Mouse (Mus musculus): Measurements from ENCODE around the gene Icosl.
"Not testable (repeated sequence)": the region's sequence is repeated elsewhere in the genome, so short reads cannot be mapped to it uniquely, and the experiment has no call there.

The Icosl gene

DNA sequence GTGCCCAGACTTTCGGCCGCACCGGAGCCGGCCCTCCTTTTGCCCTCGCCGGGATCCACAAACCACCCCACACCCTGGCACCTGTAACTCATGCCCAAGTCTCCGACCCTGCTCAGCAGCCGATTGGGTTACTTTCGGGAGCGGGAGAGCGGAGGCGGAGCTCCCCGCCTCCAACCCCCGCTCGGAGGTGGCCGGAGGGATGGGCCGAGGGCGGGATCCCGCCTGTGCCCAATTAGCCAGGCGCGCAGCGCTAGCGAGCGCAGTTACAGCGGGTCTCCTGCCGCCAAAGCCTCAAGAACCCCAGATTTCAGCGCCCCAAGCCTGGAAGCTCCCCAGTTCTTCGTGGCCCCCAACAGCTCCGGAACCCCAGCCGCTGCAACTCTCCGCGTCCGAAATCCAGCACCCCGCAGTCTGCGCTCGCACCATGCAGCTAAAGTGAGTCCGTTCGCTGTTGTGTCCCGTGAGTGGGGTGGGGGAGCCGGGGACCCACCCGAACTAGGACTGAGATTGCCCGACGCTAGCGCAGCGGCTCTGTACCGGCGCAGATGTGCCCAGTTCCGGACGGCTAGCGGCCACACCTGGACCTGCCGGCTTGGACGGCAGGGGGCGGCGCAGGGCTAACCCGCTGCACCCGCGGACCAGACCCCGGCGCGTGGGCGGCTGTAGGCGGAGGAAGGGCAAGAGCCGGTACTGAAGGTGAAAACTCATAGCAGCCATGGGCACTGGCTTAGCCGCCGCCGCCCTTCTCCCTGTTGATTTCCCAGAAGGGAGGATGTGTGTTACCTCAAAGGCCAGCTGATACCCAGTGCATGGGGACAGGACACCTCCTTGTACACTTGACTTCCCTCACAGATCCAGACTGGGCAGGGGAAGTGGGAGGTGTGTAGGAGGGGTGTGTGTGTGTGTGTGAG, at the start of gene Icosl:
Gene Icosl, plus strand, starts transcription at position 202 of the 911 bp plus-strand sequence.
- peak; percentile 68 for DNase-seq

DNA sequence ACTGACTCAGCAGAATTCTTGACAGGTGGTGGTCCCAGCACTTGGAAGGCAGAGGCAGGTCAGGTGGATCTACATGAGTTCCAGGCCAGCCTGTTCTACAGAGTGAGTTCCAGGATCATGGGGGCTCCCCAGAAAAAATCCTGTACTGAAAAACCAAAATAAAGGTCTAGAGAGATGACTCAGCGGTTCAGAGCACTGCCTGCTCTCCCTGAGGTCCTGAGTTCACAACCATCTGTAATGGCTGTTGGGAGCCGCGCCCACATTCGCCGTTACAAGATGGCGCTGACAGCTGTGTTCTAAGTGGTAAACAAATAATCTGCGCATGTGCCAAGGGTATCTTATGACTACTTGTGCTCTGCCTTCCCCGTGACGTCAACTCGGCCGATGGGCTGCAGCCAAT, 49.1 kb upstream of the Icosl start:
- not testable (repeated sequence) for DNase-seq

DNA sequence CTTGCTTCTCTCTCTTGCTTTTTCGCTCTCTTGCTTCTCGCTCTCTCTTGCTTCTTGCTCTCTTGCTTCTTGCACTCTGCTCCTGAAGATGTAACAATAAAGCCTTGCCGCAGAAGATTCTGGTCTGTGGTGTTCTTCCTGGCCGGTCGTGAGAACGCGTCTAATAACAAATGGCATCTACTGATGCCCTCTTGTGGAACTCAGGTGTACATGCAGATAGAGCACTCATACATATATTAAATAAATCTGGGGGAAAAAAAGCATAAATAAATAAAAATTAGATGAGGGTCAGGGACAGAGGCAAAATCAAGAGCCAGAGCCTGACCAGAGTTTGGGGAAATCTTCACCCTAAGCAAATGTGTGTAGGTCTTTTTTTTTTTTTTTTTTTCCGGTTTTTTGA, 43.6 kb upstream of the Icosl start:
- not testable (repeated sequence) for DNase-seq

DNA sequence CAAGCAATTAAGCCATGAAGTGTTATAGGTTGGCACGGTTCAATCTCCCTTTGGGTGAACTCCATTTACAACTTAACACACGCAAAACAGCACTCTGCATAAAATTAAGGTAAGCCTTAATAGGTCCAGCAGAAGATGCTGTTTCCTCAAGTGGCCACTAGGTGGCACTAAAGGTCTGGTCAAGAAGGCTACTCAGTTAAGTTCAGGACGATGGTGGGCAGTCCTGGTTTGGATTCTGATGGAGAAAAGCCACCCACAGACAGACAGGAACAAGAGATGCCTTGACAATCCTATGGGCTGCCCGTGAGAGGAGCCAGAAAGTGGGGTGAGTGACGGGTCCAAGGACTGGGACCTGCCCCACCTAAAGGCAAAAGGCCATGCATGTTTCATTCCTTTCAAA, 41.0 kb upstream of the Icosl start:
- peak; percentile 64 for DNase-seq

DNA sequence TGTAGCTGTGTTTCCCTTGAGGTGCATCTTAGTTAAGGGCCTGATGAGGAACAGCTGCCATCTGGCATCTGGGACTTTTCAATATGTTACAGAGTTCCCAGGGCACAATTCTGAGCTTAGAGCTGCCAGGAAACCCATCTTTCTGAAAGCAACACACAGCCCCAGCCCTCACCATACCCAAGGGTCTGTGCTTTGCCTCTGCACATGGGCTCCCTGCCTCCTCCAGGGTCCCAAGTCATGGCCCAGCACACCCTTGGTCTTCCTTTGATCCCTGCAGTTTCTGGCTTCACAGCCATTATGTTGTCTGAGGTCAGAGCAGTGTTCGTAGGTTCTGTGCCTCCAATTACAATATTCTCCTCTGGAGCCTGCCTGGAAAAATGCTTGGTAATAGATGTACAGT, 40.0 kb upstream of the Icosl start:
- no peak for DNase-seq

- no peak for DNase-seq
Observed at GRCm38 (mm10) chr10:78031987-78032386, 37.1 kb upstream of the Icosl start.

- no peak for DNase-seq
Observed at GRCm38 (mm10) chr10:78037139-78037538, 32.0 kb upstream of the Icosl start.

GRCm38 (mm10) chr10:78041647-78042046, 27.5 kb upstream of the Icosl start, which contains the start of gene Dnmt3l:
Gene Dnmt3l, plus strand, starts transcription at chr10:78041947.
- DNase-seq: no peak

DNA sequence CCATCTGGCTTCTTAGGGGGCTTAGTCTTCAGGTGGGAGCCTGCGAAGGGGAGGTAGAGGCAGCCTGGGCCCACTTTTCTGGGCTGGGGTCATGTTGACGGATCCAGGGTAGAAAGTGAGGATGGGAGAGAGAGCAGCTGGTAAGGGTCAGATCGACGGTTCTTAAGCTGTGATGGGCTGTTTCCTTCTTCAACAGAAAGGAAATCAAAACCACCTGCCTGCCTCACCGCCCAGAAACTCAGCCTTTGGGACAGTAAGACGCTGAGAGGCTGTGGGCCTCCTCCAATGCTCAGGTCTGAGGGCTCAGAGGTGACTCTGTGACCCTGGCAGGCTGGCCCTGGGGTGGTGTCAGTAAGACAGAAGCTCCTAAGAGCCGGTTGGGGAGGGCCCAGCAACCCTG, 27.0 kb upstream of the Icosl start:
- DNase-seq: no peak

DNA sequence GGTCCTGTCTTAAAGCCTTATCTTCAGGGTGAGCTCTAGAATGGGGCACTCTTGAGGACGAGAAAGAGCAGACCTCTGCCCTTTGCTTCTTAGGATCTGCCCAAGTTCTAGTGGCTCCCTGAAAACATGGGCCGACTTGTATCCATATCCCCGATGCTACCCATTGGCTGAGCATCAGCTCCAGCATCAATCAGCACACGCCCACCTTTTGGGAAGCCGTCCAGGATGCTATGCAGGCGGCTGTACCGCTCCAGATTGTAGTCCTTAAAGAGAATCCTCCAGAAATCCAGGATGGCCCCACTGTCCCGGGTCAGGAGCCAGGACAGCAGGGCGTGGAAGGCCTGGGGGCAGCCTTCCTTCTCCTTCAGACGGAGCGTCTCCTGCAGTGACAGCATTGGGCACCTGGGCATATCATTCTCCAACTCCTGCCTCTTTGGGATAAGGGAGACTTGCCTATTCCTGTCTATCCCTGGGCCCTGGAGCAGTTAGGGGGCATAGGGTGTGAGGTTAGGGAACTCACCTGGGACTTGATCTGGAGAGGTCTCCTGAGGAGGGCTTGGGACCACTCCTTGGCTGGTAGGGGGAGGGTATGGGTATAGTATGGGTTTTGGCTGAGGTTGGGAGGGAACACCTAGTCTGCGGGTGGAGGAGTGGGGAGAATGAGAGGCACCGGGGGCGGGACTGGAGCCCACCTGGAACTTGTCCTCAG, 26.3 kb upstream of the Icosl start:
- DNase-seq: no peak

- DNase-seq: peak; percentile 86
Observed at GRCm38 (mm10) chr10:78043406-78043836, 25.7 kb upstream of the Icosl start, which contains the start of gene Aire. Gene Aire, minus strand, starts transcription at chr10:78043610.

GRCm38 (mm10) chr10:78044531-78044930, 24.6 kb upstream of the Icosl start:
- no peak for DNase-seq

- DNase-seq: no peak
Observed at GRCm38 (mm10) chr10:78046388-78046787, 22.7 kb upstream of the Icosl start.

GRCm38 (mm10) chr10:78048061-78048730, 20.9 kb upstream of the Icosl start:
- no peak for DNase-seq

GRCm38 (mm10) chr10:78049519-78050035, 19.5 kb upstream of the Icosl start:
- no peak for DNase-seq

- no peak for DNase-seq
Observed at GRCm38 (mm10) chr10:78054633-78055565, 14.2 kb upstream of the Icosl start.

GRCm38 (mm10) chr10:78057056-78057455, 12.0 kb upstream of the Icosl start:
- no peak for DNase-seq

DNA sequence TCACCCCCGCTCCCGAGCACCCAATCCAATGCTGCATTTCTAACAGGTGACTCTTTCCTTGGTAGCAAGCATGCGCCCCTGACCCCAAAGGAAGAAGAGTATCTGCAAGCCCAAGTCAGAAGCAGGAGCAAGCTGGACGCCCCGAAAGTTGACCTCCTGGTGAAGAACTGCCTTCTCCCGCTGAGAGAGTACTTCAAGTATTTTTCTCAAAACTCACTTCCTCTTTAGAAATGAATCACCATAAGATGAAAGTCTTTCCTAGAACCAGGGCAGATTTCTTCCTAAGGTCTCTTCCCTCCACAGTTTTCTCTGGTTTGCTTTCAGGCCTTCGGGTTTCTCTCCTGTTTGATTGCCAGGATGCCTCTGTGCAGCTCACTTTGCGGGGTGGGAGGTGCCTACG, 6.0 kb upstream of the Icosl start:
- DNase-seq: no peak

GRCm38 (mm10) chr10:78067226-78067625, 1.9 kb upstream of the Icosl start:
- peak; percentile 29 for DNase-seq

GRCm38 (mm10) chr10:78068541-78068940, 561 bp upstream of the Icosl start:
- no peak for DNase-seq

GRCm38 (mm10) chr10:78074151-78074550, 5.0 kb downstream of the Icosl start:
- no peak for DNase-seq

DNA sequence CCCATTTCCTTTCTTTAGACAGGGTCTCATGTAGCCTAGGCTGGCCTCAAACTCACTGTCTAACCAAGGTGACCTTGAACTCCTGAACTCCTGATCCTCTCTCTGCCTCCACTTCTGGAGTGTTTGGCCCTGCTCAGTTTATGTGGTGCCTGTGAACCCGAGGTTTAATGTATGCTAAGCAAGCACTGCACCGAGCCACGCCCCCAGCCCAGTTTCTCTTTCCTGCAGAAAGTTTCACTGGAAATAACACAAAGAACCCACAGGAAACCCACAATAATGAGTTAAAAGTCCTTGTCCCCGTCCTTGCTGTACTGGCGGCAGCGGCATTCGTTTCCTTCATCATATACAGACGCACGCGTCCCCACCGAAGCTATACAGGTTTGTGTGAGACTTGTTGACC, 5.9 kb downstream of the Icosl start:
- peak; percentile 47 for DNase-seq

Data from thymus, postnatal 25 days (tissue).